Mouse (Mus musculus) hindbrain, embryonic 10.5 days (tissue): ENCODE measurements at regions not wholly inside any gene's neighbourhood (a gene's known extent, or its start where the extent isn't known, plus 50 kb on each side); places are given as distances from the start of the nearest gene placed in this dataset.

ENCODE experiments used
- DNase-seq: peaks from one replicate; pipeline ENCODE4 v3.0.0-alpha.2; 2017; ENCODE audit warnings: low spot score
- H3K27ac ChIP-seq: fragments of 300-500 bp; sonication (generic); 2 replicates; pipeline ENCODE4 v1.5.1; 2016; ENCODE audit warnings: mild to moderate bottlenecking, moderate library complexity
- H3K27me3 ChIP-seq: fragments of 300-500 bp; sonication (generic); 2 replicates; pipeline ENCODE4 v1.6.1; 2016; ENCODE audit warnings: mild to moderate bottlenecking; ENCODE audit not compliant: poor library complexity, insufficient read depth, severe bottlenecking
- H3K36me3 ChIP-seq: fragments of 300-500 bp; sonication (generic); 2 replicates; pipeline ENCODE4 v1.6.1; 2016; ENCODE audit warnings: mild to moderate bottlenecking, moderate library complexity
- H3K4me1 ChIP-seq: fragments of 300-500 bp; sonication (generic); replicated peaks from 2 replicates; pipeline ENCODE4 v1.6.1; 2016; ENCODE audit warnings: mild to moderate bottlenecking
- H3K4me3 ChIP-seq: fragments of 300-500 bp; sonication (generic); 2 replicates; pipeline ENCODE4 v1.5.1; 2016; ENCODE audit warnings: mild to moderate bottlenecking, moderate library complexity
- H3K9me3 ChIP-seq: fragments of 300-500 bp; sonication (generic); 2 replicates; pipeline ENCODE4 v1.6.1; 2016; ENCODE audit warnings: mild to moderate bottlenecking, moderate library complexity
- whole genome bisulfite sequencing: fragments of 180-500 bp; shearing (Covaris S2); methylation state at CpG from one replicate; pipeline ENCODE4 v1.1.7; 2016; 5-methylcytosine and 5-hydroxymethylcytosine counted together

GRCm38 (mm10) chr15:88514091-88514490 is 86.0 kb upstream of the Zdhhc25 start:
- H3K9me3 ChIP-seq: no peaks in the 10 kb centered on the region
- no peaks in the 10 kb centered on the region for H3K4me1 ChIP-seq
- no peaks in the 10 kb centered on the region for H3K27me3 ChIP-seq
- H3K4me3 ChIP-seq: no peak overlapping the region
- H3K27ac ChIP-seq: no peak overlapping the region
- no peaks in the 10 kb centered on the region for H3K36me3 ChIP-seq
- 95% methylated on average over 5 of the region's 5 CpGs for WGBS
- no peak for DNase-seq

- no peaks in the 10 kb centered on the region for H3K36me3 ChIP-seq
- H3K4me3 ChIP-seq: no peak overlapping the region
- 89% methylated on average over 1 of the region's 1 CpGs for WGBS
- H3K9me3 ChIP-seq: 0 out of 2 replicates have a peak, but pooled peaks cover 5% of the 10 kb centered on the region
- no peak for DNase-seq
- peaks cover 8% of the 10 kb centered on the region for H3K4me1 ChIP-seq
- H3K27me3 ChIP-seq: no peaks in the 10 kb centered on the region
- H3K27ac ChIP-seq: no peak overlapping the region
Measured at GRCm38 (mm10) chr15:88531218-88531617, 68.9 kb upstream of the Zdhhc25 start.

GRCm38 (mm10) chr15:88532008-88532407 is 68.1 kb upstream of the Zdhhc25 start:
- H3K4me3 ChIP-seq: no peak overlapping the region
- H3K4me1 ChIP-seq: peaks cover 8% of the 10 kb centered on the region
- H3K9me3 ChIP-seq: 0 out of 2 replicates have a peak, but pooled peaks cover 5% of the 10 kb centered on the region
- H3K27me3 ChIP-seq: no peaks in the 10 kb centered on the region
- peak; percentile 7 for DNase-seq
- WGBS: 53% methylated on average over 5 of the region's 5 CpGs
- H3K36me3 ChIP-seq: no peaks in the 10 kb centered on the region
- H3K27ac ChIP-seq: no peak overlapping the region

GRCm38 (mm10) chr15:88533354-88533753 is 66.7 kb upstream of the Zdhhc25 start:
- DNase-seq: no peak
- Histone ChIP-seq H3K27me3 (no peaks in the 10 kb centered on the region), H3K36me3 (no peaks in the 10 kb centered on the region), H3K4me1 (peaks cover 8% of the 10 kb centered on the region), H3K4me3 (no peak overlapping the region), H3K9me3 (0 out of 2 replicates have a peak, but pooled peaks cover 5% of the 10 kb centered on the region), H3K27ac (no peak overlapping the region)
- 69% methylated on average over 7 of the region's 7 CpGs for WGBS

GRCm38 (mm10) chr15:88535516-88535915 is 64.6 kb upstream of the Zdhhc25 start:
- no peak for DNase-seq
- 72% methylated on average over 2 of the region's 2 CpGs for WGBS
- peaks cover 8% of the 10 kb centered on the region for H3K4me1 ChIP-seq
- H3K9me3 ChIP-seq: no peaks in the 10 kb centered on the region
- H3K27ac ChIP-seq: no peak overlapping the region
- no peak overlapping the region for H3K4me3 ChIP-seq
- H3K27me3 ChIP-seq: no peaks in the 10 kb centered on the region
- no peaks in the 10 kb centered on the region for H3K36me3 ChIP-seq

- DNase-seq: peak; percentile 52
- 30% methylated on average over 10 of the region's 10 CpGs for WGBS
Measured at GRCm38 (mm10) chr15:88537190-88537589, 62.9 kb upstream of the Zdhhc25 start.

GRCm38 (mm10) chr15:88542567-88542966 is 57.5 kb upstream of the Zdhhc25 start:
- H3K27ac ChIP-seq: no peak overlapping the region
- no peak for DNase-seq
- WGBS: 82% methylated on average over 2 of the region's 2 CpGs

More at GRCm38 (mm10) chr15:88537190-88537589, 62.9 kb upstream of the Zdhhc25 start:
- Histone ChIP-seq H3K9me3 (no peaks in the 10 kb centered on the region), H3K4me3 (no peak overlapping the region), H3K27me3 (no peaks in the 10 kb centered on the region), H3K4me1 (peaks cover 1% of the 10 kb centered on the region; the same call in 1 of the 2 replicates), H3K27ac (no peak overlapping the region), H3K36me3 (no peaks in the 10 kb centered on the region)

GRCm38 (mm10) chr15:88544216-88544615 is 55.9 kb upstream of the Zdhhc25 start:
- H3K9me3 ChIP-seq: no peaks in the 10 kb centered on the region
- H3K4me3 ChIP-seq: no peak overlapping the region
- H3K4me1 ChIP-seq: no peaks in the 10 kb centered on the region
- 83% methylated on average over 5 of the region's 5 CpGs for WGBS
- H3K36me3 ChIP-seq: no peaks in the 10 kb centered on the region
- no peaks in the 10 kb centered on the region for H3K27me3 ChIP-seq
- no peak overlapping the region for H3K27ac ChIP-seq
- DNase-seq: no peak

More at GRCm38 (mm10) chr15:88542567-88542966, 57.5 kb upstream of the Zdhhc25 start:
- H3K27me3 ChIP-seq: no peaks in the 10 kb centered on the region
- H3K4me3 ChIP-seq: no peak overlapping the region
- no peaks in the 10 kb centered on the region for H3K4me1 ChIP-seq
- H3K9me3 ChIP-seq: no peaks in the 10 kb centered on the region
- no peaks in the 10 kb centered on the region for H3K36me3 ChIP-seq

- H3K4me1 ChIP-seq: no peaks in the 10 kb centered on the region
- no peaks in the 10 kb centered on the region for H3K9me3 ChIP-seq
- no peaks in the 10 kb centered on the region for H3K27me3 ChIP-seq
- H3K4me3 ChIP-seq: no peak overlapping the region
- H3K36me3 ChIP-seq: no peaks in the 10 kb centered on the region
- 79% methylated on average over 6 of the region's 6 CpGs for WGBS
- H3K27ac ChIP-seq: no peak overlapping the region
- no peak for DNase-seq
Measured at GRCm38 (mm10) chr15:88548261-88548660, 51.8 kb upstream of the Zdhhc25 start.
